Mouse (Mus musculus): Measurements from ENCODE around the gene Atf6.

Atf6 gene

GRCm38 (mm10) chr1:170844380-170844779, 23.2 kb downstream of the Atf6 start:
- no peak for DNase-seq

- no peak for DNase-seq
Measured at GRCm38 (mm10) chr1:170839685-170840084, 27.9 kb downstream of the Atf6 start.

GRCm38 (mm10) chr1:170834756-170835155, 32.8 kb downstream of the Atf6 start:
- peak; percentile 19 for DNase-seq

- DNase-seq, result no peak
Measured at GRCm38 (mm10) chr1:170829781-170830180, 37.8 kb downstream of the Atf6 start.

- no peak for DNase-seq
Measured at GRCm38 (mm10) chr1:170829344-170829743, 38.2 kb downstream of the Atf6 start.

GRCm38 (mm10) chr1:170820103-170820814, 47.3 kb downstream of the Atf6 start:
- DNase-seq, result no peak

GRCm38 (mm10) chr1:170815287-170816004, 52.1 kb downstream of the Atf6 start:
- DNase-seq, result no peak

GRCm38 (mm10) chr1:170812822-170813221, 54.7 kb downstream of the Atf6 start:
- DNase-seq, result no peak

GRCm38 (mm10) chr1:170807600-170808270, 59.8 kb downstream of the Atf6 start:
- DNase-seq, result no peak

GRCm38 (mm10) chr1:170804721-170805120, 62.9 kb downstream of the Atf6 start:
- no peak for DNase-seq

- DNase-seq, result no peak
Measured at GRCm38 (mm10) chr1:170802669-170803068, 64.9 kb downstream of the Atf6 start.

- DNase-seq, result no peak
Measured at GRCm38 (mm10) chr1:170800694-170801093, 66.9 kb downstream of the Atf6 start.

- DNase-seq, result no peak
Measured at GRCm38 (mm10) chr1:170795741-170796347, 71.7 kb downstream of the Atf6 start.

- DNase-seq, result no peak
Measured at GRCm38 (mm10) chr1:170791542-170791941, 76.0 kb downstream of the Atf6 start.

- DNase-seq, result no peak
Measured at GRCm38 (mm10) chr1:170791001-170791400, 76.6 kb downstream of the Atf6 start.

GRCm38 (mm10) chr1:170787643-170788042, 79.9 kb downstream of the Atf6 start:
- DNase-seq, result no peak

GRCm38 (mm10) chr1:170786570-170787341, 80.8 kb downstream of the Atf6 start:
- no peak for DNase-seq

- no peak for DNase-seq
Measured at GRCm38 (mm10) chr1:170777688-170778087, 89.9 kb downstream of the Atf6 start.

- no peak for DNase-seq
Measured at GRCm38 (mm10) chr1:170774431-170774830, 93.1 kb downstream of the Atf6 start.

GRCm38 (mm10) chr1:170773506-170773905, 94.1 kb downstream of the Atf6 start:
- DNase-seq, result no peak

- DNase-seq, result no peak
Measured at GRCm38 (mm10) chr1:170771437-170772003, 96.1 kb downstream of the Atf6 start.

GRCm38 (mm10) chr1:170770691-170771090, 96.9 kb downstream of the Atf6 start:
- DNase-seq, result no peak

Data from cerebellum, adult 11-12 months (tissue).